Mouse (Mus musculus) lung, embryonic 16.5 days (tissue): ENCODE data around the gene Srrt. TPM values are rescaled to one million over a fixed set of nuclear protein-coding genes. Genes with fewer than 3 reads are reported as not detected.

Source experiments
- ATAC-seq: fragments of 200-750 bp; cut with Nextera tagmentation; 2 replicates; pipeline ENCODE4 v1.8.0; 2017; ENCODE audit warnings: low read depth, mild to moderate bottlenecking, moderate library complexity
- H3K27ac ChIP-seq: fragments of 300-500 bp; sonication (generic); 2 replicates; pipeline ENCODE4 v1.5.1; 2014; ENCODE audit warnings: mild to moderate bottlenecking, control low read depth, low read length
- H3K27me3 ChIP-seq: fragments of 300-500 bp; sonication (generic); 2 replicates; pipeline ENCODE4 v1.6.1; 2014; ENCODE audit warnings: low read depth, low read length, mixed read lengths; ENCODE audit not compliant: control insufficient read depth, insufficient read depth
- H3K36me3 ChIP-seq: fragments of 300-500 bp; sonication (generic); 2 replicates; pipeline ENCODE4 v1.6.1; 2014; ENCODE audit warnings: low read length; ENCODE audit not compliant: control insufficient read depth, insufficient read depth
- H3K4me1 ChIP-seq: fragments of 300-500 bp; sonication (generic); replicated peaks from 2 replicates; pipeline ENCODE4 v1.6.1; 2014; ENCODE audit warnings: low read length, mixed read lengths; ENCODE audit not compliant: control insufficient read depth, insufficient read depth
- H3K4me2 ChIP-seq: fragments of 300-500 bp; sonication (generic); 2 replicates; pipeline ENCODE4 v1.6.1; 2014; ENCODE audit warnings: low read depth, low read length, control low read depth
- H3K4me3 ChIP-seq: fragments of 300-500 bp; sonication (generic); 2 replicates; pipeline ENCODE4 v1.5.1; 2014; ENCODE audit warnings: mild to moderate bottlenecking, low read length, control low read depth
- H3K9ac ChIP-seq: fragments of 300-500 bp; sonication (generic); 2 replicates; pipeline ENCODE4 v1.6.1; 2014; ENCODE audit warnings: low read length, control low read depth
- H3K9me3 ChIP-seq: fragments of 300-500 bp; sonication (generic); 2 replicates; pipeline ENCODE4 v1.6.1; 2016; ENCODE audit warnings: low read length; ENCODE audit not compliant: control insufficient read depth
- WGBS: fragments of 180-500 bp; shearing (Covaris S2); extraction: QIAGEN DNeasy Blood & Tissue Kit; methylation state at CpG from one replicate; pipeline ENCODE4 v1.1.7; 2014; 5-methylcytosine and 5-hydroxymethylcytosine counted together
- polyA plus RNA-seq: library from polyadenylated mRNA; unstranded; fragments of >200 nt; fragmentation: Nextera tagmentation; extraction: Ambion mirVana; gene quantifications from 2 replicates; pipeline ENCODE4 v1.2.1, GENCODE M21; 2015

Gene Srrt
- polyA plus RNA-seq, 1 experiment from 2014 or later = 144 TPM

GRCm38 (mm10) chr5:137294744-137295093 is 12.8 kb downstream of the Srrt start:
- ATAC-seq = peak; percentile 41
- Histone ChIP-seq H3K4me1 (peaks cover 15% of the 10 kb centered on the region), H3K4me2 (peak overlapping the region; percentile 63), H3K27me3 (peaks cover 9% of the 10 kb centered on the region), H3K4me3 (peak overlapping the region; percentile 59), H3K27ac (peak overlapping the region; percentile 62), H3K36me3 (peaks cover 45% of the 10 kb centered on the region), H3K9ac (peak overlapping the region; percentile 65), H3K9me3 (no peaks in the 10 kb centered on the region)
- 6% methylated on average over 18 of the region's 18 CpGs for WGBS

GRCm38 (mm10) chr5:137293839-137294743 is 13.4 kb downstream of the Srrt start, which contains the start of gene Ufsp1:
Gene Ufsp1 (plus strand): TSS chr5:137294629.
- H3K4me2 ChIP-seq = peak within 1 kb of the TSS; percentile 63
- H3K27me3 ChIP-seq = peaks cover 15% of the 10 kb centered on the region
- H3K9me3 ChIP-seq = no peaks in the 10 kb centered on the region
- WGBS = under 1% methylated on average over 52 of the region's 52 CpGs
- H3K36me3 ChIP-seq = peaks cover 40% of the 10 kb centered on the region
- H3K27ac ChIP-seq = peak within 1 kb of the TSS; percentile 94
- ATAC-seq = peak; percentile 96
- peaks cover 16% of the 10 kb centered on the region for H3K4me1 ChIP-seq
- H3K9ac ChIP-seq = peak within 1 kb of the TSS; percentile 69
- H3K4me3 ChIP-seq = peak within 1 kb of the TSS; percentile 59

GRCm38 (mm10) chr5:137293282-137293681 is 14.2 kb downstream of the Srrt start:
- Histone ChIP-seq H3K27ac (peak overlapping the region; percentile 94), H3K9ac (peak overlapping the region; percentile 69), H3K4me2 (peak overlapping the region; percentile 63), H3K4me1 (peaks cover 23% of the 10 kb centered on the region), H3K4me3 (peak overlapping the region; percentile 59), H3K9me3 (no peaks in the 10 kb centered on the region), H3K36me3 (peaks cover 32% of the 10 kb centered on the region), H3K27me3 (peaks cover 21% of the 10 kb centered on the region)
- WGBS = under 1% methylated on average over 15 of the region's 15 CpGs
- ATAC-seq = peak; percentile 57

GRCm38 (mm10) chr5:137291381-137291926 is 16.0 kb downstream of the Srrt start:
- 68% methylated on average over 15 of the region's 15 CpGs for WGBS
- H3K4me1 ChIP-seq = peaks cover 34% of the 10 kb centered on the region
- H3K36me3 ChIP-seq = peaks cover 14% of the 10 kb centered on the region
- H3K27ac ChIP-seq = no peak overlapping the region
- H3K4me3 ChIP-seq = no peak overlapping the region
- no peaks in the 10 kb centered on the region for H3K9me3 ChIP-seq
- peaks cover 35% of the 10 kb centered on the region for H3K27me3 ChIP-seq
- ATAC-seq = no peak
- H3K9ac ChIP-seq = no peak overlapping the region
- H3K4me2 ChIP-seq = no peak overlapping the region

- peaks cover 34% of the 10 kb centered on the region for H3K4me1 ChIP-seq
- no peak overlapping the region for H3K4me3 ChIP-seq
- no peak overlapping the region for H3K4me2 ChIP-seq
- ATAC-seq = no peak
- 20% methylated on average over 15 of the region's 15 CpGs for WGBS
- no peaks in the 10 kb centered on the region for H3K9me3 ChIP-seq
- H3K27me3 ChIP-seq = peaks cover 40% of the 10 kb centered on the region
- no peak overlapping the region for H3K27ac ChIP-seq
- peaks cover 6% of the 10 kb centered on the region; the same call in 1 of the 2 replicates for H3K36me3 ChIP-seq
- no peak overlapping the region for H3K9ac ChIP-seq
Measured at GRCm38 (mm10) chr5:137290677-137291076, 16.8 kb downstream of the Srrt start.

GRCm38 (mm10) chr5:137289591-137290365 is 17.7 kb downstream of the Srrt start:
- Histone ChIP-seq H3K9me3 (no peaks in the 10 kb centered on the region), H3K4me3 (no peak overlapping the region), H3K4me2 (no peak overlapping the region), H3K27ac (no peak overlapping the region), H3K36me3 (no peaks in the 10 kb centered on the region), H3K27me3 (peaks cover 40% of the 10 kb centered on the region), H3K9ac (no peak overlapping the region), H3K4me1 (peaks cover 27% of the 10 kb centered on the region)
- 46% methylated on average over 13 of the region's 13 CpGs for WGBS
- no peak for ATAC-seq

- peaks cover 40% of the 10 kb centered on the region for H3K27me3 ChIP-seq
- WGBS = 3% methylated on average over 25 of the region's 25 CpGs
- H3K4me1 ChIP-seq = peaks cover 26% of the 10 kb centered on the region
- 0 out of 2 replicates have a peak overlapping the region, but pooled peaks have one; percentile 44 for H3K9ac ChIP-seq
- no peaks in the 10 kb centered on the region for H3K36me3 ChIP-seq
- ATAC-seq = no peak
- H3K9me3 ChIP-seq = no peaks in the 10 kb centered on the region
- H3K4me3 ChIP-seq = peak overlapping the region; percentile 42
- peak overlapping the region; percentile 67 for H3K4me2 ChIP-seq
- no peak overlapping the region for H3K27ac ChIP-seq
Measured at GRCm38 (mm10) chr5:137288999-137289470, 18.4 kb downstream of the Srrt start.

GRCm38 (mm10) chr5:137287953-137288743 is 19.3 kb downstream of the Srrt start:
- no peak overlapping the region for H3K27ac ChIP-seq
- peaks cover 23% of the 10 kb centered on the region for H3K4me1 ChIP-seq
- H3K36me3 ChIP-seq = no peaks in the 10 kb centered on the region
- no peaks in the 10 kb centered on the region for H3K9me3 ChIP-seq
- peak overlapping the region; percentile 42 for H3K4me3 ChIP-seq
- WGBS = under 1% methylated on average over 54 of the region's 65 CpGs
- peaks cover 40% of the 10 kb centered on the region for H3K27me3 ChIP-seq
- peak overlapping the region; percentile 58 for H3K9ac ChIP-seq
- ATAC-seq = peak; percentile 14
- H3K4me2 ChIP-seq = peak overlapping the region; percentile 67
